Comparison of ENCODE assay signal across 21 mouse cellular contexts in genomic region chr15:77718240-77718639, GRCm38 (mm10). TPM values are rescaled to one million over a fixed set of nuclear protein-coding genes. Genes with fewer than 3 reads are reported as not detected.
DNase-seq lines count a peak whose midpoint lies in the region; ATAC-seq and TF ChIP-seq lines count a peak whose summit lies in the region.
"Not testable (repeated sequence)": the region's sequence is repeated elsewhere in the genome, so short reads cannot be mapped to it uniquely, and the experiment has no call there.
"Had no signal": no experiment of that assay in that cellular context is flagged by ENCODE, and none has a peak within 500 bp of the region (broad histone marks: within the 10 kb centered on the region; RNA-seq: fewer than 3 reads in every experiment).

No protein-coding gene starts in this region.

- not testable (repeated sequence) for H3K4me2 ChIP-seq in heart, postnatal 0 days (ENCODE audit: low read depth, low read length); kidney, postnatal 0 days (ENCODE audit: low read length); lung, postnatal 0 days (replicated peaks; ENCODE audit: low read depth, low read length); stomach, embryonic 16.5 days (ENCODE audit: low read depth, low read length)

- not testable (repeated sequence) for H3K4me1 ChIP-seq in heart, postnatal 0 days (ENCODE audit: control insufficient read depth, insufficient read depth); kidney, postnatal 0 days (replicated peaks; ENCODE audit: insufficient read depth, low read length); lung, postnatal 0 days (ENCODE audit: insufficient read depth, low read depth, low read length); stomach, embryonic 16.5 days (ENCODE audit: control insufficient read depth, insufficient read depth, low read length)

- not testable (repeated sequence) for H3K27me3 ChIP-seq in heart, postnatal 0 days (ENCODE audit: control insufficient read depth, insufficient read depth, low read length); kidney, postnatal 0 days (ENCODE audit: insufficient read depth, low read length); lung, postnatal 0 days (replicated peaks; ENCODE audit: insufficient read depth, low read length); stomach, embryonic 16.5 days (ENCODE audit: control insufficient read depth, insufficient read depth, low read length)

- not testable (repeated sequence) for TF ChIP-seq EP300 in heart, postnatal 0 days (IDR thresholded peaks at IDR 0.05; ENCODE audit: low read depth); lung, postnatal 0 days (IDR thresholded peaks at IDR 0.05)

- H3K36me3 ChIP-seq in heart, postnatal 0 days (replicated peaks; ENCODE audit: control insufficient read depth, insufficient read depth, low read length); kidney, postnatal 0 days (ENCODE audit: insufficient read depth, low read length); lung, postnatal 0 days (ENCODE audit: insufficient read depth, low read length); stomach, embryonic 16.5 days (ENCODE audit: control insufficient read depth, insufficient read depth, low read length): not testable (repeated sequence)

- H3K27ac ChIP-seq in heart, postnatal 0 days (ENCODE audit: low read depth); kidney, postnatal 0 days; lung, postnatal 0 days (ENCODE audit: low read length); stomach, embryonic 16.5 days (ENCODE audit: low read length): not testable (repeated sequence)

- peak; percentile 28 for DNase-seq in 3134 (ENCODE audit: extremely low read depth, insufficient read length, low spot score)
- not testable (repeated sequence) for DNase-seq in heart, postnatal 0 days (ENCODE audit: low spot score)
- peak; percentile 42 for DNase-seq in kidney, postnatal 0 days (ENCODE audit: low spot score)
- peak; percentile 4 for DNase-seq in lung, postnatal 0 days (ENCODE audit: low spot score)

- not testable (repeated sequence) for H3K9me3 ChIP-seq in heart, postnatal 0 days (replicated peaks; ENCODE audit: control insufficient read depth, low read length); kidney, postnatal 0 days (replicated peaks; ENCODE audit: low read length); lung, postnatal 0 days (ENCODE audit: low read length); stomach, embryonic 16.5 days (replicated peaks; ENCODE audit: control insufficient read depth, low read length)

- H3K9ac ChIP-seq in heart, postnatal 0 days (replicated peaks; ENCODE audit: low read depth, low read length); kidney, postnatal 0 days (ENCODE audit: low read depth, low read length); lung, postnatal 0 days (replicated peaks; ENCODE audit: low read depth); stomach, embryonic 16.5 days (ENCODE audit: low read length): not testable (repeated sequence)

- peak; percentile 91 for ATAC-seq in frontal cortex, adult (ENCODE audit: low TSS enrichment)
- ATAC-seq in heart, postnatal 0 days (ENCODE audit: insufficient read depth, low read depth): peak; percentile 68
- ATAC-seq in kidney, postnatal 0 days (replicated peaks; ENCODE audit: low FRiP score, low read depth): not testable (repeated sequence)
- peak; percentile 41; the same call in 1 of the 2 replicates for ATAC-seq in lung, postnatal 0 days
- peak; percentile 56 for ATAC-seq in stomach, embryonic 16.5 days (ENCODE audit: insufficient read depth, low FRiP score)

- TF ChIP-seq CTCF in heart, postnatal 0 days (IDR thresholded peaks at IDR 0.05; ENCODE audit: low read depth); kidney, postnatal 0 days (IDR thresholded peaks at IDR 0.05; ENCODE audit: low read depth); lung, postnatal 0 days (IDR thresholded peaks at IDR 0.05): not testable (repeated sequence)

- WGBS in heart, postnatal 0 days: 50% methylated on average over 2 of the region's 6 CpGs
- WGBS in kidney, postnatal 0 days: 35% methylated on average over 2 of the region's 6 CpGs
- 66% methylated on average over 2 of the region's 6 CpGs for WGBS in lung, postnatal 0 days
- WGBS in stomach, embryonic 16.5 days: 44% methylated on average over 2 of the region's 6 CpGs

- not testable (repeated sequence) for H3K4me3 ChIP-seq in heart, postnatal 0 days (ENCODE audit: low read depth, low read length); kidney, postnatal 0 days (replicated peaks; ENCODE audit: low read depth, low read length); lung, postnatal 0 days (ENCODE audit: low read depth, low read length); stomach, embryonic 16.5 days (replicated peaks; ENCODE audit: low read length)

RNA-seq across cellular contexts. Expression of gene Apol9b, which starts 10.6 kb away (rescaled TPM):
- 0.23 and 0.81 TPM in 2 replicates for total RNA-seq in heart, postnatal 0 days (2014; rRNA removed; ENCODE audit: low replicate concordance)
- 0.14 and 0.30 TPM in 2 replicates for polyA plus RNA-seq in heart, postnatal 0 days (2015; fragmentation: Nextera tagmentation; extraction: Ambion mirVana)
- 0.14 and 0.15 TPM in 2 replicates for polyA plus RNA-seq in kidney, postnatal 0 days (2015; fragmentation: Nextera tagmentation; extraction: Ambion mirVana)
- polyA plus RNA-seq in lung, postnatal 0 days (2015; fragmentation: Nextera tagmentation; extraction: Ambion mirVana): 0.14 and 0.31 TPM in 2 replicates
- polyA plus RNA-seq in stomach, embryonic 16.5 days (2015; fragmentation: Nextera tagmentation; extraction: Ambion mirVana): 0.37 TPM in 1 of 2 replicates, not detected in the other
- total RNA-seq: ES-E14; forebrain, postnatal 0 days; MEL had no signal
- polyA plus RNA-seq: embryonic facial prominence, embryonic 10.5 days; embryonic facial prominence, embryonic 12.5 days; embryonic facial prominence, embryonic 14.5 days; forebrain, embryonic 11.5 days; forebrain, embryonic 13.5 days; forebrain, embryonic 15.5 days had no signal

RNA-seq across cellular contexts. Expression of gene Apol7e, which starts 19.6 kb away (rescaled TPM):
- total RNA-seq in heart, postnatal 0 days (2014; rRNA removed; ENCODE audit: low replicate concordance): not detected in 2 replicates
- polyA plus RNA-seq in heart, postnatal 0 days (2015; fragmentation: Nextera tagmentation; extraction: Ambion mirVana): not detected in 2 replicates
- not detected in 2 replicates for polyA plus RNA-seq in kidney, postnatal 0 days (2015; fragmentation: Nextera tagmentation; extraction: Ambion mirVana)
- polyA plus RNA-seq in lung, postnatal 0 days (2015; fragmentation: Nextera tagmentation; extraction: Ambion mirVana): 0.10 TPM in 1 of 2 replicates, not detected in the other
- 0.17 and 0.35 TPM in 2 replicates for polyA plus RNA-seq in stomach, embryonic 16.5 days (2015; fragmentation: Nextera tagmentation; extraction: Ambion mirVana)
- total RNA-seq: adrenal gland, postnatal 14 days; adrenal gland, postnatal 36 days; forebrain, postnatal 0 days; MEL had no signal
- polyA plus RNA-seq: C2C12; cerebellum, adult 2 months; embryonic facial prominence, embryonic 10.5 days; embryonic facial prominence, embryonic 12.5 days; embryonic facial prominence, embryonic 14.5 days; forebrain, embryonic 11.5 days; forebrain, embryonic 13.5 days; forebrain, embryonic 15.5 days; forebrain, postnatal 0 days had no signal

RNA-seq across cellular contexts. Expression of gene Apol8, which starts 38.6 kb away (rescaled TPM):
- 0.46 TPM in 1 of 2 replicates, not detected in the other for total RNA-seq in heart, postnatal 0 days (2014; rRNA removed; ENCODE audit: low replicate concordance)
- 0.04 TPM in 1 of 2 replicates, not detected in the other for polyA plus RNA-seq in heart, postnatal 0 days (2015; fragmentation: Nextera tagmentation; extraction: Ambion mirVana)
- not detected in 2 replicates for polyA plus RNA-seq in kidney, postnatal 0 days (2015; fragmentation: Nextera tagmentation; extraction: Ambion mirVana)
- 0.06 and 0.26 TPM in 2 replicates for polyA plus RNA-seq in lung, postnatal 0 days (2015; fragmentation: Nextera tagmentation; extraction: Ambion mirVana)
- 1.2 TPM in 2 replicates for polyA plus RNA-seq in stomach, embryonic 16.5 days (2015; fragmentation: Nextera tagmentation; extraction: Ambion mirVana)
- total RNA-seq: adrenal gland, adult 18-20 months; adrenal gland, postnatal 36 days had no signal
- polyA plus RNA-seq: activated CD4-positive, CD25-positive, alpha-beta regulatory T cell, adult 4 months; embryonic facial prominence, embryonic 14.5 days; forebrain, embryonic 15.5 days had no signal
